Mouse (Mus musculus) gastrocnemius, adult 2 months (tissue): ENCODE results near the gene Zfp366. TPM values are rescaled to one million over a fixed set of nuclear protein-coding genes. Genes with fewer than 3 reads are reported as not detected.

Source experiments
- DNase-seq: peaks from one replicate; pipeline ENCODE4 v3.0.0; 2022
- H3K27ac ChIP-seq: fragments of 200-600 bp; 2 replicates; pipeline ENCODE4 v1.8.1; 2022; ENCODE audit warnings: mild to moderate bottlenecking
- H3K4me3 ChIP-seq: fragments of 200-600 bp; 2 replicates; pipeline ENCODE4 v1.8.1; 2022; ENCODE audit warnings: mild to moderate bottlenecking, moderate library complexity
- CTCF ChIP-seq: fragments of 200-600 bp; IDR thresholded peaks from 2 replicates; pipeline ENCODE4 v1.8.1; 2022; ENCODE audit warnings: antibody characterized with exemption, mild to moderate bottlenecking, moderate library complexity
- intact Hi-C: fragments of 180-260 bp; cut with DNase I; formaldehyde crosslinking; loops from one replicate; pipeline ENCODE4 v1.15.1; 2025
- total RNA-seq, 2 experiments: library from RNA; stranded (reverse); gene quantifications; 2 replicates each; pipeline ENCODE4 v1.2.3; 2021

The Zfp366 gene
- total RNA-seq, 2 experiments from 2014 or later = 3.1 to 7.8 TPM

- DNase-seq = peak; percentile 61
- Histone ChIP-seq H3K27ac (0 out of 2 replicates have a peak overlapping the region, but pooled peaks have one; percentile 57), H3K4me3 (no peak overlapping the region; the same call in 1 of the 2 replicates)
- no peak for TF ChIP-seq CTCF
- intact Hi-C loops = no loop called here
Observed at GRCm38 (mm10) chr13:99284400-99285160, 100.0 kb downstream of the Zfp366 start.

- DNase-seq = no peak
- no peak overlapping the region for H3K4me3 ChIP-seq
- TF ChIP-seq CTCF = no peak
- no peak overlapping the region for H3K27ac ChIP-seq
- intact Hi-C loops = no loop called here
Observed at GRCm38 (mm10) chr13:99285241-99285640, 100.6 kb downstream of the Zfp366 start.

- TF ChIP-seq CTCF = no peak
- intact Hi-C loops = no loop called here
- Histone ChIP-seq H3K4me3 (no peak overlapping the region), H3K27ac (no peak overlapping the region)
- DNase-seq = no peak
Observed at GRCm38 (mm10) chr13:99287207-99287606, 102.6 kb downstream of the Zfp366 start.

GRCm38 (mm10) chr13:99287786-99288185 lies 103.2 kb downstream of the Zfp366 start:
- no peak for DNase-seq
- no peak for TF ChIP-seq CTCF
- Histone ChIP-seq H3K27ac (no peak overlapping the region), H3K4me3 (no peak overlapping the region)
- intact Hi-C loops = no loop called here

- DNase-seq = no peak
- no peak overlapping the region for H3K4me3 ChIP-seq
- no peak overlapping the region for H3K27ac ChIP-seq
- no peak for TF ChIP-seq CTCF
- intact Hi-C loops = no loop called here
Observed at GRCm38 (mm10) chr13:99290766-99291165, 106.1 kb downstream of the Zfp366 start.

- no peak for DNase-seq
- H3K27ac ChIP-seq = no peak overlapping the region
- H3K4me3 ChIP-seq = no peak overlapping the region
- intact Hi-C loops = no loop called here
- no peak for TF ChIP-seq CTCF
Observed at GRCm38 (mm10) chr13:99294176-99294575, 109.6 kb downstream of the Zfp366 start.

- TF ChIP-seq CTCF = no peak
Observed at GRCm38 (mm10) chr13:99299921-99300320, 115.3 kb downstream of the Zfp366 start.

More at GRCm38 (mm10) chr13:99299921-99300320, 115.3 kb downstream of the Zfp366 start:
- Histone ChIP-seq H3K4me3 (no peak overlapping the region), H3K27ac (no peak overlapping the region)
- DNase-seq = no peak
- intact Hi-C loops = loop anchor here (5.0 kb wide), 1 partner anchor 38 kb away; no protein-coding TSS in a partner anchor

Other genes with a start within 250 kb of the Zfp366 start
- not detected for gene 1700024P04Rik, start 200.3 kb upstream of the Zfp366 start, total RNA-seq
- 10 to 100 TPM; 20.1 to 35.5 TPM for gene Ptcd2, start 159.9 kb downstream of the Zfp366 start, total RNA-seq
- 10 to 100 TPM; 24.0 to 32.9 TPM for gene Mrps27, start 160.0 kb downstream of the Zfp366 start, total RNA-seq